Mouse (Mus musculus) layer of hippocampus, adult 18-20 months (tissue): ENCODE data around the gene Arid3a. TPM values are rescaled to one million over a fixed set of nuclear protein-coding genes. Genes with fewer than 3 reads are reported as not detected.
A peak's percentile ranks its signal among the peaks of the same experiment; 100 is the strongest.

Source experiments
- DNase-seq, 2 experiments: peaks; one replicate each; pipeline ENCODE4 v3.0.0; 2022; ENCODE audit warnings: low spot score in 2 of 2
- total RNA-seq, 2 experiments: library from RNA; stranded (reverse); gene quantifications; 2 replicates each; pipeline ENCODE4 v1.2.3; 2021

The Arid3a gene
- total RNA-seq, 2 experiments from 2014 or later: 5.5 to 5.8 TPM

GRCm38 (mm10) chr10:79945507-79946234 is 18.8 kb downstream of the Arid3a start:
- DNase-seq: no peak

- DNase-seq: no peak
These were observed 20.0 kb downstream of the Arid3a start for GRCm38 (mm10) chr10:79946752-79947322.

- DNase-seq: no peak
These were observed 20.7 kb downstream of the Arid3a start for GRCm38 (mm10) chr10:79947502-79947901.

- no peak for DNase-seq
These were observed 23.0 kb downstream of the Arid3a start for GRCm38 (mm10) chr10:79949873-79950272.

GRCm38 (mm10) chr10:79950661-79951060 is 23.8 kb downstream of the Arid3a start:
- DNase-seq: no peak

- DNase-seq: no peak
These were observed 27.1 kb downstream of the Arid3a start for GRCm38 (mm10) chr10:79953946-79954345.

GRCm38 (mm10) chr10:79955691-79956090 is 28.8 kb downstream of the Arid3a start:
- DNase-seq: no peak

- DNase-seq: no peak
These were observed 29.9 kb downstream of the Arid3a start for GRCm38 (mm10) chr10:79956643-79957154.

- peak; percentile 48 to 71 for DNase-seq
These were observed 31.4 kb downstream of the Arid3a start for GRCm38 (mm10) chr10:79958140-79958816.

GRCm38 (mm10) chr10:79959412-79959811 is 32.6 kb downstream of the Arid3a start:
- DNase-seq: peak in 1 of 2 experiments; percentile 49

- DNase-seq: peak; percentile 99 to 100
These were observed 33.2 kb downstream of the Arid3a start, which contains the start of gene Wdr18 for GRCm38 (mm10) chr10:79959847-79960601. Gene Wdr18, plus strand, starts transcription at chr10:79960152.

GRCm38 (mm10) chr10:79960671-79961294 is 33.9 kb downstream of the Arid3a start:
- no peak for DNase-seq

- DNase-seq: no peak
These were observed 37.9 kb downstream of the Arid3a start for GRCm38 (mm10) chr10:79964727-79965126.

- no peak for DNase-seq
These were observed 38.5 kb downstream of the Arid3a start for GRCm38 (mm10) chr10:79965325-79965724.

- DNase-seq: no peak
These were observed 40.1 kb downstream of the Arid3a start for GRCm38 (mm10) chr10:79966886-79967400.

- no peak for DNase-seq
These were observed 41.3 kb downstream of the Arid3a start for GRCm38 (mm10) chr10:79968181-79968580.

- DNase-seq: no peak
These were observed 42.3 kb downstream of the Arid3a start for GRCm38 (mm10) chr10:79969124-79969568.

- no peak for DNase-seq
These were observed 43.8 kb downstream of the Arid3a start, which contains the start of gene Grin3b for GRCm38 (mm10) chr10:79970415-79971182. Gene Grin3b, plus strand, starts transcription at chr10:79970715.

- DNase-seq: no peak
These were observed 44.3 kb downstream of the Arid3a start for GRCm38 (mm10) chr10:79971183-79971497.

- DNase-seq: no peak
These were observed 46.0 kb downstream of the Arid3a start for GRCm38 (mm10) chr10:79972831-79973230.
